Mouse (Mus musculus): ENCODE measurements around the gene Sspn.

- TF ChIP-seq CTCF (IDR thresholded peaks at IDR 0.05; ENCODE audit: insufficient read depth, low read depth, low read length) (no peak), POLR2A (IDR thresholded peaks at IDR 0.05; ENCODE audit: insufficient read depth, low read depth, low read length) (no peak)
Measured at GRCm38 (mm10) chr6:145967693-145968092, 36.3 kb downstream of the Sspn start.
